In genomic region chr14:12409811-12410210, GRCm38 (mm10) we compare ENCODE assay signal across 16 mouse cellular contexts.
"Had no signal": no experiment of that assay in that cellular context is flagged by ENCODE, and none has a peak within 500 bp of the region (broad histone marks: within the 10 kb centered on the region; RNA-seq: fewer than 3 reads in every experiment).

No protein-coding gene starts in this region.

- H3K9me3 ChIP-seq: neural tube, embryonic 13.5 days; neural tube, embryonic 15.5 days; stomach, embryonic 15.5 days had no signal

- H3K36me3 ChIP-seq: stomach, embryonic 15.5 days had no signal

- H3K4me3 ChIP-seq: neural tube, embryonic 13.5 days; neural tube, embryonic 15.5 days; stomach, embryonic 15.5 days had no signal

- H3K9ac ChIP-seq: neural tube, embryonic 13.5 days; neural tube, embryonic 15.5 days; stomach, embryonic 15.5 days had no signal

- H3K4me1 ChIP-seq: neural tube, embryonic 13.5 days; neural tube, embryonic 15.5 days; stomach, embryonic 15.5 days had no signal

- H3K27me3 ChIP-seq: stomach, embryonic 15.5 days had no signal

- H3K27ac ChIP-seq: neural tube, embryonic 13.5 days; neural tube, embryonic 15.5 days; stomach, embryonic 15.5 days; stomach, postnatal 0 days had no signal

- DNase-seq: retina, postnatal 1 day; right cerebral cortex, adult 18-20 months; right cerebral cortex, postnatal 14 days; right cerebral cortex, postnatal 25 days; right cerebral cortex, postnatal 4 days; spleen, adult 18-20 months; thymus, adult 18-20 months; thymus, adult 2 months; thymus, postnatal 14 days; thymus, postnatal 25 days; thymus, postnatal 36 days; thymus, postnatal 4 days had no signal

- H3K4me2 ChIP-seq: neural tube, embryonic 13.5 days; neural tube, embryonic 15.5 days; stomach, embryonic 15.5 days had no signal
